Mouse (Mus musculus) mouse trophoblast stem cell (cell line): ENCODE results near the gene Dnm1l.
"Not testable (repeated sequence)": the region's sequence is repeated elsewhere in the genome, so short reads cannot be mapped to it uniquely, and the experiment has no call there.

ENCODE experiments used
- in situ Hi-C, 2 experiments: fragments of 300-500 bp; cut with MseI, MboI; formaldehyde crosslinking; loops; 2 replicates in 1 of 2; 3 replicates in 1 of 2; pipeline ENCODE4 v1.15.1; 2025

Gene Dnm1l

DNA sequence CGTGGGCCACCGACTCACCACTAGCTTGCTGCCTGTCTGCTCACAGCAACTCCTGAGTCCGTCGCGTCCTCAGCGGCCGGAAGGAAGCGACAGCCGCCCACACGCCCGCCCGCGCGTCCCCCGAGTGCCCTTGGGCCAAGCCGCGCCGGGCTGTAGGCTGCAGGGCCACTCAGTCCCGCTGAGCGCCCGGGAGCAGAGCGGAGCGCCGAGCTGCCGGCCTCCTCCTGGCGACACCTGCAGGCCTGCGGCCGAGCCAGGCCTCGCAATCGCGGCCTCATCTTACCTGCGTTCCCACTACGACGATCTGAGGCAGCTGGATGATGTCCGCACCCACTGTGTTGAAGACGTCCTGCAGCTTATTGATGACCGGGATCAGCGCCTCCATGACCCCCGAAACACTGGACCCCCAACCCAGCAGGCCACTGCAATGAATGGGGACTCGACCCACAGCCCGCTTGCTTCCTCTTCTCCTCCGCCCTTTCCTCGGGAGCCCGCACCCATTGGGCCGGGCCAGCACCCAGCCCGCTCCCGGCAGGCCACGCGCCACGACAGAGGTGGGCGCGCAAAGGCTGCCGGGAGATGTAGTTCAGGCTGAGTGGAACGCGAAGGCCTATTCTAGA lies at the start of gene Dnm1l:
Dnm1l (minus strand) TSS at position 479 of the 620 bp plus-strand sequence.
- in situ Hi-C loops: loop anchor here in 1 of 2 experiments (10.0 kb wide), 1 partner anchor 226 kb away; no protein-coding TSS in a partner anchor

- in situ Hi-C loops: not testable (repeated sequence)
Observed at GRCm38 (mm10) chr16:16367217-16367616, 8.5 kb upstream of the Dnm1l start.

DNA sequence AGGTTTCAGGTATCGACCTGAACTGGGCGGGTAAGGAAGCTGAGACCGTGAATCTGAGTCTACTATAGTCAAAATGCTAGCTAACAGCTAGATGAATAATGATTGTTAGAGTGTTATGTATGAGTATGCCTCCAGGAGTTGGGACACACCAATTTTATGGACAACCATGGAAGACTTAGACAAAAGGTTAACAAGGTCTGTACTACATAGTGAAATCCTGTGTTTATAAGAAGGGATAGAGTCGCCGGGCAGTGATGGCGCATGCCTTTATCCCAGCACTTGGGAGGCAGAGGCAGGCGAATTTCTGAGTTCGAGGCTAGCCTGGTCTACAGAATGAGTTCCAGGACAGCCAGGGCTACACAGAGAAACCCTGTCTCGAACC lies 333 bp upstream of the Dnm1l start:
- in situ Hi-C loops: loop anchor here in 1 of 2 experiments (10.0 kb wide), 1 partner anchor 226 kb away; no protein-coding TSS in a partner anchor

DNA sequence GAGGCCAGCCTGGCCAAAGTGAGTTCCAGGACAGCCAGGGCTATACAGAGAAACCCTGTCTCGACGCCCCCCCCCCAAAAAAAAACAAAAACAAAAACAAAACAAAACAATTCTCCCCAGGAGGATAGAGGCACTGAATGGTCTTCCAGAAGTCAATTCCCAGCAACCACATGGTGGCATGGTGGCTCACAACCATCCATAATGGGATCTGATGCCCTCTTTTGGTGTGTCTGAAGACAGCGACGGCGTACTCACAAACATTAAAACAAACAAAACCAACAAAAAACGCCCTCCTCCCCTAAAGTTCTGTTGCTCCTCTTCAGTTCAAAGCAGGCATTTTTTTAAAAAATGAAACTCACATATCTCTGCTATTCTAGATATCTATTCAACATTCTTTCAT lies 851 bp downstream of the Dnm1l start:
- in situ Hi-C loops: loop anchor here in 1 of 2 experiments (10.0 kb wide), 1 partner anchor 227 kb away; no protein-coding TSS in a partner anchor

DNA sequence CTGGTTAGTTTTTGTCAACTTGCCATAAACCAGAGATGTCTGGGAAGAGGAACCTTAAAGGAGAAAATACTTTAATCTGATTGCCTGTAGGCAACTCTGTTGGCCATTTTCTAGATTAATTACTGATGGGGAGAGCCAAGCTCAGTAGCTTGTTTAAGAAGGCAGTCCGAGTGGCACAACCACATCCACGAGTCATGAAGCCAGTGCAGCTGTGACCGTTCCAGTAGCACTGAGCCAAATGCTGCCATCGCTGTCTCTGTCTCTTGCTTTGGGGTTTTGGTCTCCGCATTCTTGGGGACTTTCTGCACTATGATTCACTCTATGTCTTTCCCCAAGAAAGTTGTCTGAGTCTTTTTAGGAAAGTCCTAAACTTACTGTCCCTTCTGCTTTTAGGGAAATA lies 12.3 kb downstream of the Dnm1l start:
- in situ Hi-C loops: no loop called here

DNA sequence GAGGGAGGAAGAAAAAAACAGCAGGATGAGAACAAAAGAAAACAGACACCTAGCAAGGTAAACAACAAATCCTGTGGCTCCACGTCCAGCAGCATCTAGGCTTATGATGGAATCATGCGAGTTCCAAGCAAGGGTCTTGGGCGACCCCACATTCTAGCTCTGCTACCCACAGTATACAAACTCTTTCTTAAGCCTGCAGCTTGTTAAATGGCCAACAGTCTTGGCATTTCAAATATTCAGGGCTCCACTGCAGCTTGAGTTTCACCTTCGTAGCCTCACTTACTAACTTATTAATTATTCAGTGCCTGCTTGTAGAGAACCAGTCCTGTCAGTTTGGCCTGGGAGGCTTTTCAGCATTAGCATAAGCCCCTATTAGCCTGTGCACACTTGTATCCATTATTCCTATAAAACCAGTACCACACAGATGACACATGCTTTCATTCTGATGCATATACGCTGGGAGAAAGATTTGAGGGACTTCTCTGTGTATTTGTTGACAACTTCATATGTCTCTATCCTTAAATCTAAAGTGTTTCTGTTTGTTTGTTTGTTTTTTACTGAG lies 32.9 kb downstream of the Dnm1l start:
- in situ Hi-C loops: no loop called here

DNA sequence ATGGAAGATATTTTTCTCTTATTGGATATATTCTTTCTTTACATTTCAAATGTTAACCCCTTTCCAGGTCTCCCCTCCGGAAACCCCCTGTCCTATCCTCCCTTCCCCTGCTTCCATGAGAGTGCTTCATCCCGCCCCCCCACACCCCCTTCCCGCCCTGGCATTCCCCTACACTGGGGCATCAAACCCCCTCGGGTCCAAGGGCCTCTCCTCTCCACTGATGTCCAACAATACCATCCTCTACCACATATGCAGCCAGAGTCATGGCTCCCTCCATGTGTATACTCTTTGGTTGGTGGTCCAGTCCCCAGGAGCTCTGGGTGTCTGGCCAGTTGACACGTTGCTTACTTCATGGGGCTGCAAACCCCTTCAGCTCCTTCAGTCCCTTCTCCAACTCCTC lies 47.4 kb downstream of the Dnm1l start:
- in situ Hi-C loops: no loop called here

GRCm38 (mm10) chr16:16303888-16304287 lies 54.9 kb downstream of the Dnm1l start:
- in situ Hi-C loops: loop anchor here in 1 of 2 experiments (10.0 kb wide), 1 partner anchor 99 kb away; no protein-coding TSS in a partner anchor

GRCm38 (mm10) chr16:16303138-16303827 lies 55.5 kb downstream of the Dnm1l start:
- in situ Hi-C loops: loop anchor here in 1 of 2 experiments (10.0 kb wide), 1 partner anchor 98 kb away; no protein-coding TSS in a partner anchor

DNA sequence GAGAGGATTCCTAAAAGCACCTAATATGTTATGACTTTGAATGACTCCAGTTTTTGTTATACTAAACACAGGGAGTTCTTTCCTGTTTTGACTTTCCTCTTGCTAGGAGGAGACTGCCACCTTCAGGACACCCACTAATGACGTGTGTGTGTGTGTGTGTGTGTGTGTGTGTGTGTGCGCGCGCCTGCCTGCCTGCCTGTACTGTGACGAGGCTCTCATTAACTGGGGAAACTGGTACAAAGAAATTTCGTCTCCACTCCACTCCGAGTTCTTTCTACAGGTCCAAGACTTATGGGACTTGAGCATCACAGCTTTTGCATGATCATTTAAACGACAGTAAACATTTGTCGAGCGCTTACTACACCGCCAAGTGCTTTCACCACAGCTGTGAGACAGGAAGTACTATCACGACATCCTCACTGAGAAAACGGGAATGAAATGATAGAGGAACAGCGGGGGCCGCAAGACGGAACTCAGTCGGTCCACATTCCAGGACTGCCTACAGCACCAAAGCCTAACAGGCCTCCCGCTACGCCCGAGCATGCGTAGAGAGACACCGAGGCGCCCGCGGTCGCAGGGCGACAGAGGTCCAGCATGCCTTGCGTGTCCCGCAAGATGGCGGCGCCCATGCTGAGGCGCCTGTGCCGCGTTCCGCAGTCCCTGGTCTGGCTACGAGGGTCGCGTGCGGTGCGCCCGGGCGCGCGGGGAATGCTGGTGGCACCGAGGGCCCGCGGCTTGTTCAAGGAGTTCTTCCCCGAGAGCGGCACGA lies 56.2 kb downstream of the Dnm1l start, which contains the start of gene Yars2:
Yars2 (plus strand) TSS at position 597 of the 769 bp plus-strand sequence.
- in situ Hi-C loops: loop anchor here in 1 of 2 experiments (10.0 kb wide), 1 partner anchor 98 kb away; no protein-coding TSS in a partner anchor

GRCm38 (mm10) chr16:16273752-16274151 lies 85.0 kb downstream of the Dnm1l start:
- in situ Hi-C loops: no loop called here

- in situ Hi-C loops: no loop called here
Observed at GRCm38 (mm10) chr16:16272978-16273377, 85.8 kb downstream of the Dnm1l start.

- in situ Hi-C loops: no loop called here
Observed at GRCm38 (mm10) chr16:16262436-16262835, 96.3 kb downstream of the Dnm1l start.
